Mouse (Mus musculus) T-helper 1 cell (primary cell): ENCODE results near the gene Nudc.

Source experiments
- in situ Hi-C: fragments of 300-600 bp; cut with MboI, MseI; formaldehyde crosslinking; loops from one replicate; pipeline ENCODE4 v1.15.1; 2025; ENCODE audit warnings: high pct_unique_total_duplicates

Nudc gene

DNA sequence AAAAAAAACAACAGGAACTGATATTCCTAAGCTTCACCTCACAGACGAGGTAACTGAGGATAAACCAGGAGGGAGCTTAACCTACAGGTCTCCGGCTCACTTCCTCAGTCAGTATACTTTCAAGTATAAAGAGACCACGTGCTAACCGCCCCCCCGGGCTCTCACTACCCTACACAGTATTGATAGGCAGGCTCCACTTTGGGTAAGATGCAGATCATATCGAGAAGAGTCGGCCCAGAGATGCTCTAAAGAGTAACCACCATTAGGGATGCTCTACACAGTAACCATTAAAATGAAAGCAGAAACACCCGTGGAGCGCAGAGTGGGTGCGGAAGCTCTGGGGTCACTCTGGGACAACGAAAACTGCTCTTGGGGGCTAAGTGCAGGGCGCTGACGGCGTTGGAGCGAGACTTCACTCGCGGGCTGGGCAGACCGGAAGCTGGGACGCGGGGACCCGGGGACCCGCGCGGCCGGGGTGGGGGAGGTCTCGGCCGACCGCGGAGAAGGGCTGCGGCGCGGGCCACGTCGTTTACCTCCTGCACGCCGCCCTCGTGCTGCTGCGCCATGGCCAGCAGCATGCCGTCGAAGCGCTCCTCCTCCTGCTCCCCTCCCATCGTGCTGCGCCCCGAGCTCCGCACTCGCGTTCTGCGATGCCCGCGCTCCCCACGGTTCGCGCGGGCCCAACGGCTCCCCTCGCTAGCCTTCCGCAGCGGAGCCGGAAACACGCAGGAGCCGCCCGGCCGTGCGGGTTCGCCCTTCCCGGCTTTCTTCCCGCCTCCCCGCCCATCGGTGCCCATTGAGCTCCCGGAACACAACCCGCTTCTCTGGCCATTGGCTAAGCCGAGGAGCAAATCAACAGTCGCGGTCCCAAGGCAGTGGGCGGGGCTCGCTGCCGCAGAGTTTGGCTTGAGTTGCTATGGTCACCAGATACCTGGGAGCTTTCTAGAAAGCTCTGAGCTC lies at the start of gene Nudc:
Gene Nudc (minus strand): TSS at position 725 of the 960 bp plus-strand sequence.
- in situ Hi-C loops: no loop called here

GRCm38 (mm10) chr4:133595538-133595937 lies 49.7 kb upstream of the Nudc start:
- in situ Hi-C loops: loop anchor here (10.0 kb wide), 2 partner anchors 49 to 239 kb away; no protein-coding TSS in a partner anchor

- in situ Hi-C loops: loop anchor here (10.0 kb wide), 2 partner anchors 52 to 242 kb away; no protein-coding TSS in a partner anchor
These were observed 46.8 kb upstream of the Nudc start for GRCm38 (mm10) chr4:133592570-133592969.

- in situ Hi-C loops: no loop called here
These were observed 38.5 kb upstream of the Nudc start, which contains the start of gene Gpn2 for GRCm38 (mm10) chr4:133584059-133584951. TSS of gene Gpn2 (plus strand) at chr4:133584362.

DNA sequence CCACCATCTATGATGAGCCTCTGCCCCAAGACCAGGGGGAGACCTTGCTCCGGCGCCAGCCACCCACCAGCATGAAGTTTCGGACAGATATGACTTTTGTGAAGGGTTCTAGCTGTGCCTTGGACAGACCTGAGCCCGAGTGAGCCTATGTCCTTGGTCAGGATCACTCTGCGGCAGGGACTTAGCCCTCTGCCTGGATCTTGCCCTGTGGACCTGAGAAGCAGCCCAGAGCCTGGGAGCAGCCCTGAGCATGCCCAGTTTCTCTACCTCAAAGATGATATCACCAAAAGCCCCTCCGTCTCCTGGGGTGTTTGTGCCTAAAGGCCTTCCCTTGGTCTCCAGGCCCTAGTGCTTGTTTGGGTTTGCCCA lies 37.9 kb upstream of the Nudc start:
- in situ Hi-C loops: no loop called here

DNA sequence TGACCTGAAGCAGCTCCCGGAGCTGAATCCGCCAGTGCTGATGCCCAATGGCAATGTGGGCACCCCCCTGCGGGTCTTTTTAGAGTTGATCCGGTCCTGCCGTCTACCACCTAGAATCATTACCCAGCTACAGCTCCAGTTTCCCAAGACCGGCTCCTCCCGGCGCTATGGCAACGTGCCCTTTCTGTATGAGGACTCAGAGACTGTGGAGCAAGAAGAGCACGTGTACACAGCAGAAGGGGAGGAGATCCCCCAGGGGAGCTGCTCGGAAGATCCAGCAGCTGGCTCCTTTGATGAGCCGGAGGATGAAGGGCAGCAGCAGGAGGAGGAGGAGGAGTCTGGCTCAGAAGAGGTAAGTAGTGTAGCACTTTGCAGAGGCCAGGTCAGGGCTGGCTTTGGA lies 32.2 kb upstream of the Nudc start:
- in situ Hi-C loops: no loop called here

GRCm38 (mm10) chr4:133574843-133575202 lies 29.0 kb upstream of the Nudc start:
- in situ Hi-C loops: no loop called here

GRCm38 (mm10) chr4:133574070-133574842 lies 28.5 kb upstream of the Nudc start, which contains the start of gene Gpatch3:
TSS of gene Gpatch3 (plus strand) at chr4:133574745.
- in situ Hi-C loops: no loop called here

DNA sequence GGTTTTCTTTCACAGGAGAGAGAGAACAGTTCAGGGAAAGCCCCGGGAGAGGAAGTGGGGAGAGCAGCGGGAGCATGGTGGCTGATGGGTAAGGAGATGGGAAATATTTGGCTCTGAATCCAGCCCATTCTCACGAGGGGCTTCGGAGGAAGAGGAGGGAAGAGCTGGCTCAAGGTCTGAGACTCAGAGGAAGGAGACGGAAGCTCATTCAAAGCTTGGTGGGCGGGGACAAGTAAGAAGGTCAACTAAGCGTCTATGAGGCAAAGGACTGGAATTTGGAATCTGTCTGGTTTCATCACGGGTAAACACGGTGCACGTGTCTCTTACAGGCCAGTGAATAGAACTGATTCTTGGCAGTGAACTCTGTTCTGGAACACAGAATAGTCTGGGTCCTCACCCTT lies 24.3 kb upstream of the Nudc start:
- in situ Hi-C loops: no loop called here

GRCm38 (mm10) chr4:133569291-133570065 lies 23.7 kb upstream of the Nudc start:
- in situ Hi-C loops: no loop called here

DNA sequence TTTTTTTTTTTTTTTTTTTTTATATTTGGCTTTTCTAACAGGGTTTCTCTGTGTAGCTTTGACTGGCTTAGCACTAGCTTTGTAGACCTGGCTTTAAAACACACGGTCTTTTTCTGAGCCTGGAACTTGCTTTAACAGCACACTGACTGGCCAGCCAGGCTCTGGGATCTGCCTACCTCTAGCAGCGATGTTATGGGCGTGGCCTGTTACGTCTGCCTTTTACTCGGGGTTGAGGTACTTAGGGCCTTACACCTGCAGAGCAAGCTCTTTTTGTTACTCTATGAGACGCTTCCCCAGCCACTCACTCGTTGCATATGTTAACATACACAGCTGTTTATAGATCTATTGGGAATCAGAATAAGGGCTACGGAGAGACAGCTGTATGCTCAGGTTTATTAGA lies 21.5 kb upstream of the Nudc start:
- in situ Hi-C loops: no loop called here

DNA sequence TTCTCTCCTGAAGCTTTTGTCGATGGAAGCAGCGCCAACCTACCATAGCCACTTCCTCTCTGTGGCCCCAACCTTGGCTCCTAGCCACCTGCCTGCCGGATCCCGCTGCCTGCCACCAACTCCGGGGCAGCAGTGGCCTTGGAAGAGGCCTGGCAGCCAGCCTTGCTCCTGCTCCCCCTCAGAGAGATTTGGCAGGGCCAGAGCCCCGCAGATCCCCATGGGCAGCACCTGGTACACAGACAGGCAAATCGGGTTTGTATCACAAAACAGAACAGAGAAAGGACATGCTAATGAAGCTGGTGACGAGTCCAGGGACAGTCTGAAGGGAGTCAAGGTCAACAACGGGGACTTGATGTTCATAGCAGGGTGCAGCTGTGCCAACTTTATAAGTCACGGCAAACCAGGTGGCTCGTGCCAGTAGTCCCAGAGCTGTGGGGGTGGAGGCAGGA lies 17.4 kb upstream of the Nudc start:
- in situ Hi-C loops: no loop called here

- in situ Hi-C loops: no loop called here
These were observed 15.8 kb upstream of the Nudc start for GRCm38 (mm10) chr4:133561622-133562021.

GRCm38 (mm10) chr4:133559846-133560245 lies 14.1 kb upstream of the Nudc start:
- in situ Hi-C loops: no loop called here

DNA sequence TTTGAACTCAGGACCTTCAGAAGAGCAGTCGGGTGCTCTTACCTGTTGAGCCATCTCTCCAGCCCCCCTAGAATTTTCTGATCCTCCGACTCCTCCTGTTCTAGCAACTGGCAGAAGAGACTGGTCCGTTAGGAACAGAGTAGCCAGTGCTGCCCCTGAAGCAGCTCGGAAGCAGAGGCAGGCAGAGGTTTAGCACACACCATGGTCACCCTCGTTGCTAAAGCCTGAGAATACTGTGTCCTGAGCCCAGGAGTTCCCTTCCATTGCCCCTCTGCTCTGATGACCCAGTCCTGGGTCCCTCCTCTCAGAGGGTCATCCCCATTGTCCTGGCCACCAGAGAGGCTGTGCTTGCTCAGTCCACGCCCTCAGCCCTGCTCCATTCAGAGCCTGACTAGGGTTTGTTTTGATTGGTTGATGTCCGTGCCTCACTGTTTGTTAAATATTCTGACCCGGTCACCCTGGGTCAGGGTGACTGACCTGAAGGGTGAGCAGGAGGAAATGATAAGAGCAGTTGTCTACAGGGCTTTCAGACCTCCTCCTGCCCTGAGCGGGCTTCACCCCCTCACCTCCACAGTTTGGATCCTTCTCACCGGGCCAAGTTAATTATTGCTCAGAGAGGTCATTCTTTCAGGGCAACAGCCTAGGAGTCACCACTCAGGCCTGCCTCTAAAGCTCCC lies 11.4 kb upstream of the Nudc start:
- in situ Hi-C loops: no loop called here

GRCm38 (mm10) chr4:133553448-133554330 lies 7.9 kb upstream of the Nudc start:
- in situ Hi-C loops: no loop called here

- in situ Hi-C loops: no loop called here
These were observed 7.1 kb upstream of the Nudc start, which contains the start of gene Nr0b2 for GRCm38 (mm10) chr4:133552768-133553447. TSS of gene Nr0b2 (plus strand) at chr4:133553376.

DNA sequence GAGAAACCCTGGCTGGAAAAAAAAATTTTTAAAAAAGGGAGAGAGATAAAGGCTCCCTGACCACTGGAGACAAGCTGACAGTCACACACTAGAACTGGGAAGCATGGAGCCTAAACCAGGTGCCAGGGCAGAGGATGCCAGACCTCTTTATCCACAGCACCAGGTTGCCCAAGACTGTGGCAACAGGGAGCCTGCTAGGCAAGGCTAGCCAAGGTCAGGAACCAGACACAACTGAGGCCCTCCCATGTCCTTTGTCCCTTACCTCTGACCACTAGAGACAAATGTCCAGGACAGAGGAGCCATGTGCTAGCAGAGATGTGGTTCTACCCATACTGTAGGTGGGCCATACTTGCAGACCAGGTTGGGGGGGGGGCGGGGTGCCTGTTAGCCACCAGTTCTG lies 6.2 kb upstream of the Nudc start:
- in situ Hi-C loops: no loop called here
